In the genomic region with DNA sequence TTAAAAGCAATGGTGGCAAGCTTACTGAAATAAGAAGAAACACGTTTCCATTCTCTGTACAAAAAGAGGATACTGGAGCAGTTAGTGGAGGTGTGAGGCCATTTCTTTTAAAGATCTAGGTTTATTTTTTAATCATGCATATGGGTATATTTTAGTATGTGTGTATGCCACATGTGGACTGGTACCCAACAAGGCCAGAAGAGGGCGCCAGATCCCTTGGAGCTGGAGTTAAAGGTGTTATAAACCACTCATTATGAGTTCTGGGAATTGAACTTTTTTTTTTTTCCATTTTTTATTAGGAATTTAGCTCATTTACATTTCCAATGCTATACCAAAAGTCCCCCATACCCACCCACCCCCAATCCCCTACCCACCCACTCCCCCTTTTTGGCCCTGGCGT, we compare ENCODE assay signal across 7 mouse cellular contexts. TPM values are rescaled to one million over a fixed set of nuclear protein-coding genes. Genes with fewer than 3 reads are reported as not detected.
DNase-seq lines count a peak whose midpoint lies in the region; ATAC-seq and TF ChIP-seq lines count a peak whose summit lies in the region.
"Not testable (repeated sequence)": the region's sequence is repeated elsewhere in the genome, so short reads cannot be mapped to it uniquely, and the experiment has no call there.

No protein-coding gene starts in this region.

- not testable (repeated sequence) for TF ChIP-seq EP300 in CH12.LX (IDR thresholded peaks at IDR 0.05; ENCODE audit: low read length); heart, postnatal 0 days (IDR thresholded peaks at IDR 0.05; ENCODE audit: low read depth)

- TF ChIP-seq CTCF in CH12.LX (conservative IDR thresholded peaks at IDR 0.05 in 1 of 2, IDR thresholded peaks at IDR 0.05 in 1 of 2; ENCODE audit: low read depth in 2 of 2, low read length in 2 of 2): peak; percentile 24 to 57; a peak in 3 of 4 replicates
- peak; percentile 24 for TF ChIP-seq CTCF in heart, postnatal 0 days (IDR thresholded peaks at IDR 0.05; ENCODE audit: low read depth)
- TF ChIP-seq CTCF in lung, adult 2 months (IDR thresholded peaks at IDR 0.05; ENCODE audit: insufficient read depth, low read length): peak; percentile 33

- not testable (repeated sequence) for H3K4me3 ChIP-seq in CH12.LX (replicated peaks in 1 of 3; ENCODE audit: low read depth in 2 of 3, low read length in 2 of 3, poor library complexity in 1 of 3); heart, postnatal 0 days (ENCODE audit: low read depth, low read length); lung, adult 2 months (replicated peaks; ENCODE audit: extremely low read depth, low read depth, low read length)

- H3K4me1 ChIP-seq in CH12.LX (ENCODE audit: control insufficient read depth in 1 of 2, insufficient read depth in 2 of 2); heart, postnatal 0 days (ENCODE audit: control insufficient read depth, insufficient read depth); lung, adult 2 months (ENCODE audit: control insufficient read depth, insufficient read depth, low read length): not testable (repeated sequence)

- H3K27ac ChIP-seq in CH12.LX (ENCODE audit: insufficient read depth, low read depth); heart, postnatal 0 days (ENCODE audit: low read depth): not testable (repeated sequence)

- WGBS in heart, postnatal 0 days: 80% methylated on average over 3 of the region's 3 CpGs
- 80% methylated on average over 3 of the region's 3 CpGs for WGBS in lung, adult 2 months

- dilution Hi-C loops in CH12.LX (cut with MboI; ENCODE audit: extremely low pct_ligation_motif_present, extremely low pct_unique_long_range_greater_than_20kb, low sequenced_read_pairs): not testable (repeated sequence)

- not testable (repeated sequence) for H3K79me2 ChIP-seq in CH12.LX (replicated peaks; ENCODE audit: control insufficient read depth, extremely low read depth, insufficient read depth, poor library complexity, severe bottlenecking)

- in situ Hi-C loops in CH12.LX (cut with MboI; ENCODE audit: low pct_ligation_motif_present, low pct_unique_long_range_greater_than_20kb, low sequenced_read_pairs): loop anchor here (10.0 to 25.0 kb wide), 2 partner anchors 72 to 295 kb away; no protein-coding TSS in a partner anchor

- ATAC-seq in heart, postnatal 0 days (ENCODE audit: insufficient read depth, low read depth): not testable (repeated sequence)

- H3K27me3 ChIP-seq in CH12.LX (replicated peaks); heart, postnatal 0 days (ENCODE audit: control insufficient read depth, insufficient read depth, low read length); splenic B cell, adult 2 months (ENCODE audit: control insufficient read depth, insufficient read depth, low read length, poor library complexity, severe bottlenecking): not testable (repeated sequence)

- H3K9ac ChIP-seq in CH12.LX (ENCODE audit: insufficient read depth, low read depth); heart, postnatal 0 days (replicated peaks; ENCODE audit: low read depth, low read length): not testable (repeated sequence)

- H3K4me2 ChIP-seq in CH12.LX (ENCODE audit: insufficient read depth, low read depth, poor library complexity, severe bottlenecking); heart, postnatal 0 days (ENCODE audit: low read depth, low read length): not testable (repeated sequence)

- H3K9me3 ChIP-seq in CH12.LX (replicated peaks; ENCODE audit: low read length); heart, postnatal 0 days (replicated peaks; ENCODE audit: control insufficient read depth, low read length): not testable (repeated sequence)

- not testable (repeated sequence) for DNase-seq in CH12.LX (ENCODE audit: extremely low read depth); heart, postnatal 0 days (ENCODE audit: low spot score); lung, adult 2 months
- peak; percentile 72 for DNase-seq in ZHBTc4 (ENCODE audit: low read depth, low spot score)
- DNase-seq in cerebellum, postnatal 10 days: peak; percentile 47 to 50
- DNase-seq in kidney, postnatal 10 days: peak; percentile 49
- peak; percentile 11 for DNase-seq in splenic B cell, adult 2 months (ENCODE audit: low read depth, low spot score)

- not testable (repeated sequence) for TF ChIP-seq POLR2A in CH12.LX (IDR thresholded peaks at IDR 0.05; ENCODE audit: low read depth, low read length); lung, adult 2 months (IDR thresholded peaks at IDR 0.05; ENCODE audit: borderline replicate concordance, extremely low read depth, low read depth, low read length)

- peak; percentile 47 for TF ChIP-seq RAD21 in CH12.LX (IDR thresholded peaks at IDR 0.05; ENCODE audit: low read depth, low read length)

- not testable (repeated sequence) for H3K36me3 ChIP-seq in CH12.LX (replicated peaks in 1 of 2; ENCODE audit: control insufficient read depth in 1 of 2, insufficient read depth in 1 of 2, low read length in 1 of 2); heart, postnatal 0 days (replicated peaks; ENCODE audit: control insufficient read depth, insufficient read depth, low read length); splenic B cell, adult 2 months (ENCODE audit: control insufficient read depth, insufficient read depth, low read length, poor library complexity, severe bottlenecking)

TF ChIP-seq in CH12.LX, 34 proteins besides CTCF, POLR2A, EP300 and RAD21:
- peak; percentile 26 for TF ChIP-seq SMC3 (IDR thresholded peaks at IDR 0.05; ENCODE audit: low read depth, low read length)

RNA-seq across cellular contexts. Expression of a gene that starts 27.6 kb away (rescaled TPM):
- total RNA-seq in CH12.LX (2012; rRNA removed) (4.0 and 5.9 TPM in 2 replicates), CH12.LX (2014; rRNA removed) (1.9 and 2.2 TPM in 2 replicates)
- 9.2 and 11.9 TPM in 2 replicates for polyA plus RNA-seq in CH12.LX (2012; ENCODE audit: insufficient read length, low read depth)
- 1.5 and 1.7 TPM in 2 replicates for total RNA-seq in heart, postnatal 0 days (2014; rRNA removed; ENCODE audit: low replicate concordance)
- polyA plus RNA-seq in heart, postnatal 0 days (2015; fragmentation: Nextera tagmentation; extraction: Ambion mirVana): 1.1 and 1.2 TPM in 2 replicates
- polyA plus RNA-seq in lung, adult 2 months (2012; rRNA removed): 8.5 and 9.4 TPM in 2 replicates
